Mouse (Mus musculus) MEL (cell line): ENCODE measurements around the gene Rpl41.
"Not testable (repeated sequence)": the region's sequence is repeated elsewhere in the genome, so short reads cannot be mapped to it uniquely, and the experiment has no call there.

Experiments used
- BHLHE40 ChIP-seq: IDR thresholded peaks from 2 replicates; pipeline ENCODE4 v1.6.1; 2012; ENCODE audit warnings: low read depth, mild to moderate bottlenecking, inconsistent platforms, low read length, improper control_type of control experiment, borderline replicate concordance
- CTCF ChIP-seq, 3 experiments: IDR thresholded peaks in 2 of 3; conservative IDR thresholded peaks in 1 of 3; 2 replicates each; pipeline ENCODE4 v1.5.1; 2011 to 2012; ENCODE audit warnings: low read length in 3 of 3, low read depth in 2 of 3, mild to moderate bottlenecking in 2 of 3, improper control_type of control experiment in 1 of 3, inconsistent platforms in 1 of 3, mixed read lengths in 1 of 3, moderate library complexity in 1 of 3; ENCODE audit not compliant: control insufficient read depth in 1 of 3, insufficient read depth in 1 of 3, poor library complexity in 1 of 3, severe bottlenecking in 1 of 3
- ELF1 ChIP-seq: IDR thresholded peaks from 2 replicates; pipeline ENCODE4 v1.6.1; 2014; ENCODE audit warnings: low read depth, mild to moderate bottlenecking, inconsistent platforms, low read length, improper control_type of control experiment, moderate library complexity
- EP300 ChIP-seq, 2 experiments: IDR thresholded peaks; 2 replicates each; pipeline ENCODE4 v1.6.1; 2011; ENCODE audit warnings: improper control_type of control experiment in 2 of 2, low read length in 2 of 2, low read depth in 1 of 2, mild to moderate bottlenecking in 1 of 2
- JUND ChIP-seq: IDR thresholded peaks from 2 replicates; pipeline ENCODE4 v1.6.1; 2011; ENCODE audit warnings: low read depth, mild to moderate bottlenecking, improper control_type of control experiment, low read length
- MYC ChIP-seq: IDR thresholded peaks from 2 replicates; pipeline ENCODE4 v1.6.1; 2011; ENCODE audit warnings: low read depth, mild to moderate bottlenecking, low read length, improper control_type of control experiment, moderate library complexity
- NELFE ChIP-seq: IDR thresholded peaks from 2 replicates; pipeline ENCODE4 v1.6.1; 2011; ENCODE audit warnings: low read depth, low read length, improper control_type of control experiment
- POLR2A ChIP-seq, 2 experiments: IDR thresholded peaks; 2 replicates each; pipeline ENCODE4 v1.6.1; 2011 to 2012; ENCODE audit warnings: low read length in 2 of 2, mild to moderate bottlenecking in 2 of 2, control low read depth in 1 of 2, improper control_type of control experiment in 1 of 2, low read depth in 1 of 2, moderate library complexity in 1 of 2; ENCODE audit not compliant: control insufficient read depth in 1 of 2, insufficient read depth in 1 of 2, poor library complexity in 1 of 2
- SIN3A ChIP-seq: IDR thresholded peaks from 2 replicates; pipeline ENCODE4 v1.6.1; 2012; ENCODE audit warnings: low read length, improper control_type of control experiment, inconsistent platforms
- TBP ChIP-seq: IDR thresholded peaks from 2 replicates; pipeline ENCODE4 v1.8.0; 2011; ENCODE audit warnings: low read depth, low read length, improper control_type of control experiment
- ZC3H11A ChIP-seq: IDR thresholded peaks from 2 replicates; pipeline ENCODE4 v1.6.1; 2012; ENCODE audit warnings: low read depth, mild to moderate bottlenecking, inconsistent platforms, low read length, improper control_type of control experiment
- ZKSCAN1 ChIP-seq: IDR thresholded peaks from 2 replicates; pipeline ENCODE4 v1.6.1; 2012; ENCODE audit warnings: low read depth, mild to moderate bottlenecking, inconsistent platforms, low read length, improper control_type of control experiment, moderate library complexity

DNA sequence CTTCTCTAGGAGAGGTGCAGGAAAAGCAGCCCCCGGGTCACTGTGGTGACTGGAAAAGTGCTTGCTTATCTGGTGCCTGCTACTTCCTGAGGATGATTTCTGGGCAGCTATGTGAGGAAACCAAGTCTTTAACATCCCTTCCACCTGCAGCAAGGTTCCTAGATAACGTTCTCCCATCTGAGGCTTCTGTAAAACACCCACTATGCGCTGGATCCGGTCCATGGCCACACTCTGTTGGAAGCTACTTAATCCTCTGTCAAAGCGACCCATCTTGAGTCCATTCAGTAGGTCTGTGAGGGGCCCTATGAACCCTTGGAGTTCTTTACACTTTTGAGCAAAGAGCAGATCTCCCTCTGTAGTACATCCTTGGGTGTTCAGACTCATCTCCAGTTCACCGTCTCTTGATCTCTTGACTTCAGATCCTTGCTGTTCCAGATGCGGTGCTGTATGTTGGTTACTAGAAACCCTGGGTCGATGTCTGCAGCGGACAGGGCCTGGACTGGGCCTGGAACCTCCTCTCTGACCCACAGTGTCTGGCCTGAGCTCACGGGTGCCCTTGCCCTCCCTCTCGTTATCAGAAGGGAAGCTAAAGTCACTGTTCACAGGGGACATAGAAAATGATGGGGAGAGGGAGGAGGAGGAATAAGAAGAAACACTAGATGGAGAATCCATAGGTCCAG lies 1.2 kb upstream of the Rpl41 start:
- TF ChIP-seq ELF1; POLR2A (IDR thresholded peaks at IDR 0.05; ENCODE audit: control insufficient read depth in 1 of 2, insufficient read depth in 1 of 2, low read depth in 1 of 2, low read length in 2 of 2, poor library complexity in 1 of 2); CTCF (IDR thresholded peaks at IDR 0.05 in 2 of 3, conservative IDR thresholded peaks at IDR 0.05 in 1 of 3; ENCODE audit: control insufficient read depth in 1 of 3, insufficient read depth in 1 of 3, low read depth in 2 of 3, low read length in 3 of 3, poor library complexity in 1 of 3, severe bottlenecking in 1 of 3); BHLHE40; NELFE; TBP; ZC3H11A; SIN3A; JUND; MYC; EP300 (IDR thresholded peaks at IDR 0.05; ENCODE audit: low read depth in 1 of 2, low read length in 2 of 2): not testable (repeated sequence)
- TF ChIP-seq ZKSCAN1 = peak; percentile 88
